Mouse (Mus musculus) embryonic fibroblast, embryonic 13.5 days (primary cell): ENCODE results near the gene Borcs6.

Experiments used
- CTCF ChIP-seq: IDR thresholded peaks from 2 replicates; pipeline ENCODE4 v1.5.1; 2011; ENCODE audit warnings: mild to moderate bottlenecking, control low read depth, low read length, moderate library complexity, borderline replicate concordance; ENCODE audit not compliant: insufficient read depth
- POLR2A ChIP-seq: IDR thresholded peaks from 2 replicates; pipeline ENCODE4 v1.6.1; 2011; ENCODE audit warnings: low read depth, mild to moderate bottlenecking, control low read depth, low read length, moderate library complexity

GRCm38 (mm10) chr11:69045531-69046394, 13.8 kb upstream of the Borcs6 start, which contains the start of gene Aurkb:
- no peak for TF ChIP-seq CTCF
- no peak for TF ChIP-seq POLR2A
